Mouse (Mus musculus) embryonic facial prominence, embryonic 11.5 days (tissue): ENCODE results near the gene Ccng1. TPM values are rescaled to one million over a fixed set of nuclear protein-coding genes. Genes with fewer than 3 reads are reported as not detected.

ENCODE experiments used
- ATAC-seq: fragments of 200-750 bp; cut with Nextera tagmentation; replicated peaks from 2 replicates; pipeline ENCODE4 v1.8.0; 2017; ENCODE audit warnings: low read depth; ENCODE audit not compliant: insufficient number of reproducible peaks, low FRiP score, low TSS enrichment
- DNase-seq: peaks from one replicate; pipeline ENCODE4 v3.0.0-alpha.2; 2015; ENCODE audit warnings: low spot score
- H3K27ac ChIP-seq: fragments of 300-500 bp; sonication (generic); replicated peaks from 2 replicates; pipeline ENCODE4 v1.5.1; 2014; ENCODE audit warnings: mild to moderate bottlenecking, low read depth, low read length, control low read depth
- H3K27me3 ChIP-seq: fragments of 300-500 bp; sonication (generic); 2 replicates; pipeline ENCODE4 v1.6.1; 2014; ENCODE audit warnings: mild to moderate bottlenecking, low read length, moderate library complexity, mixed read lengths; ENCODE audit not compliant: control insufficient read depth, insufficient read depth
- H3K36me3 ChIP-seq: fragments of 300-500 bp; sonication (generic); replicated peaks from 2 replicates; pipeline ENCODE4 v1.6.1; 2014; ENCODE audit warnings: low read depth, mild to moderate bottlenecking, low read length, moderate library complexity, mixed read lengths; ENCODE audit not compliant: control insufficient read depth, insufficient read depth
- H3K4me1 ChIP-seq: fragments of 300-500 bp; sonication (generic); 2 replicates; pipeline ENCODE4 v1.6.1; 2014; ENCODE audit warnings: low read length, mixed read lengths; ENCODE audit not compliant: control insufficient read depth, insufficient read depth
- H3K4me2 ChIP-seq: fragments of 300-500 bp; sonication (generic); 2 replicates; pipeline ENCODE4 v1.6.1; 2014; ENCODE audit warnings: low read depth, mild to moderate bottlenecking, control low read depth, low read length, moderate library complexity
- H3K4me3 ChIP-seq: fragments of 300-500 bp; sonication (generic); 2 replicates; pipeline ENCODE4 v1.5.1; 2014; ENCODE audit warnings: low read depth, low read length, control low read depth
- H3K9ac ChIP-seq: fragments of 300-500 bp; sonication (generic); replicated peaks from 2 replicates; pipeline ENCODE4 v1.6.1; 2014; ENCODE audit warnings: mild to moderate bottlenecking, control low read depth, low read length
- H3K9me3 ChIP-seq: fragments of 300-500 bp; sonication (generic); replicated peaks from 2 replicates; pipeline ENCODE4 v1.6.1; 2016; ENCODE audit warnings: mild to moderate bottlenecking, low read length, inconsistent platforms, mixed read lengths; ENCODE audit not compliant: control insufficient read depth
- WGBS: fragments of 180-500 bp; shearing (Covaris S2); extraction: QIAGEN DNeasy Blood & Tissue Kit; methylation state at CpG from one replicate; pipeline ENCODE4 v1.1.7; 2014; 5-methylcytosine and 5-hydroxymethylcytosine counted together
- polyA plus RNA-seq: library from polyadenylated mRNA; unstranded; fragments of >200 nt; fragmentation: Nextera tagmentation; extraction: Ambion mirVana; gene quantifications from 2 replicates; pipeline ENCODE4 v1.2.1, GENCODE M21; 2014

Ccng1 gene
- polyA plus RNA-seq, result 45.5 and 47.0 TPM in 2 replicates

- H3K9me3 ChIP-seq, result no peaks in the 10 kb centered on the region
- DNase-seq (peak; percentile 94), ATAC-seq (peak; percentile 98)
- no peak within 1 kb of the TSS for H3K27ac ChIP-seq
- peak within 1 kb of the TSS; percentile 73 for H3K4me3 ChIP-seq
- 1% methylated on average over 25 of the region's 25 CpGs for WGBS
- peak within 1 kb of the TSS; percentile 85 for H3K4me2 ChIP-seq
- H3K27me3 ChIP-seq, result no peaks in the 10 kb centered on the region
- no peaks in the 10 kb centered on the region for H3K4me1 ChIP-seq
- no peaks in the 10 kb centered on the region for H3K36me3 ChIP-seq
- H3K9ac ChIP-seq, result peak within 1 kb of the TSS; percentile 77
Observed at GRCm38 (mm10) chr11:40755109-40755627, at the start of gene Ccng1. TSS of gene Ccng1 (minus strand) at chr11:40755311.

- no peaks in the 10 kb centered on the region for H3K27me3 ChIP-seq
- H3K27ac ChIP-seq, result no peak overlapping the region
- no peak overlapping the region for H3K4me2 ChIP-seq
- H3K4me3 ChIP-seq, result no peak overlapping the region
- no peaks in the 10 kb centered on the region for H3K36me3 ChIP-seq
- no peaks in the 10 kb centered on the region for H3K4me1 ChIP-seq
- WGBS, result 74% methylated on average over 5 of the region's 5 CpGs
- H3K9ac ChIP-seq, result no peak overlapping the region
- ATAC-seq, result no peak
- no peaks in the 10 kb centered on the region for H3K9me3 ChIP-seq
- DNase-seq, result no peak
Observed at GRCm38 (mm10) chr11:40790307-40790706, 35.2 kb upstream of the Ccng1 start.

DNA sequence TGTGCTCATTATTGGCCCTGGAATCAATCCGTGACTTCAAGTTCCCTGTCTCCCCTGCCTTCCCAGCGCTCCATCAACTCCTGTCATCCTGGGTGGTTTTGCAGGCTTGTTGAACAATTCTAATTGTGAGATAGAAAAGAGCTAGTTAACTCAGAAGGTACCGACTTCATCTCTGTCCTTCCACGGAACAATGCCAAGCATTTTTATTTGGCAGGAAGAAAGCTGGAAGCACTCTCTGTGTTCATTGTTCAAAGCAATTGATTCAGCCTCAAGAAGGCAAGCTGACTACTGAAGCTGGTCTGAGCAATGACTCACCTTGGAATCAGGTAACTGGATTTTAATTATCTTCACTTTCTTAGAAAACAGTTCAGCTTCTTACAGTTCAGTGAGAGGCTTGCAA, 34.6 kb upstream of the Ccng1 start:
- Histone ChIP-seq H3K4me2 (no peak overlapping the region), H3K4me1 (no peaks in the 10 kb centered on the region), H3K9ac (no peak overlapping the region), H3K27me3 (no peaks in the 10 kb centered on the region), H3K9me3 (no peaks in the 10 kb centered on the region), H3K4me3 (no peak overlapping the region), H3K36me3 (no peaks in the 10 kb centered on the region), H3K27ac (no peak overlapping the region)
- ATAC-seq (no peak), DNase-seq (no peak)
- WGBS, result 75% methylated on average over 4 of the region's 4 CpGs

GRCm38 (mm10) chr11:40786900-40787299, 31.8 kb upstream of the Ccng1 start:
- Histone ChIP-seq H3K4me1 (no peaks in the 10 kb centered on the region), H3K4me3 (no peak overlapping the region), H3K9ac (no peak overlapping the region), H3K9me3 (no peaks in the 10 kb centered on the region), H3K27ac (no peak overlapping the region), H3K27me3 (no peaks in the 10 kb centered on the region), H3K4me2 (no peak overlapping the region), H3K36me3 (no peaks in the 10 kb centered on the region)
- WGBS, result 88% methylated on average over 2 of the region's 2 CpGs
- no peak for ATAC-seq
- no peak for DNase-seq

DNA sequence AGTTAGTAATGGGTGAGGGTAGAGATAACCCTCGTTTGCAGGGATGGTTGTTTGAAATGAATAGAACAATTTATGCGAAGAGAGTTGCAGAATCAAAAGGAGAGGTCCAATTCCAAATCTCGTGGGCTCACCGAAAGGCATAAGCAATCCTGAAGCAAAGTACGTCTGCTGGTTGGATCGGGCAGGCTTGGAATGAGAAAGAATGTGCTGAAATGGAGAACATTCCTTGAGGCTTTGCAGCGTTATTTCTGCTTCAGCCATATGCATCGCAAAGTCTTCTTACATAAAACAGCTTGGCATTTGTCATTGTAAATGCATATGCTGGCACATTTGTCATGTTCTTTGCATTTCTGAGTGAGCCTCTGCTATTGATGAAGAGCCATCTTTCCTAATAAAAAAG, 29.2 kb upstream of the Ccng1 start:
- Histone ChIP-seq H3K36me3 (no peaks in the 10 kb centered on the region), H3K27me3 (no peaks in the 10 kb centered on the region), H3K9me3 (no peaks in the 10 kb centered on the region), H3K4me2 (no peak overlapping the region), H3K27ac (no peak overlapping the region), H3K9ac (no peak overlapping the region), H3K4me1 (no peaks in the 10 kb centered on the region), H3K4me3 (no peak overlapping the region)
- WGBS, result 79% methylated on average over 8 of the region's 8 CpGs
- DNase-seq (no peak), ATAC-seq (no peak)

- no peak for DNase-seq
- Histone ChIP-seq H3K27me3 (no peaks in the 10 kb centered on the region), H3K4me3 (no peak overlapping the region), H3K36me3 (no peaks in the 10 kb centered on the region), H3K4me2 (no peak overlapping the region), H3K9ac (no peak overlapping the region), H3K4me1 (no peaks in the 10 kb centered on the region), H3K9me3 (no peaks in the 10 kb centered on the region), H3K27ac (no peak overlapping the region)
- 81% methylated on average over 1 of the region's 1 CpGs for WGBS
- ATAC-seq, result no peak
Observed at GRCm38 (mm10) chr11:40783346-40783745, 28.2 kb upstream of the Ccng1 start.

DNA sequence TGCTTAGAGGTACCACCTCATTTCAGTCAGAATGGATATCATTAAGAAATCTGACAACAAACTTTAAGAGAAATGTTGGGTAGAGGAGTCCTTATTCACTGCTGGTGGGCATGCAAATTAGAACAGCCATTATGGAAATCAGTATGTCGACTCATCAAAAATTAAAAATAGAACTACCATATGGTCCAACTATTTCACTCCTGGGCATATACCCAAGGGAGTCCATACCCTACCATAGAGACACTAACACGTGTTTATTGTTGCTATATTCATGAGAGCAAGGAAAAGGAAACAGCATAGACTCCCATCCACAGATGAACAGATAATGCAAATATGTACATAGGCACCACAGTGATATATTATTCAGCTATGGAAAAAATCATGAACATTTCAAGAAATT, 26.7 kb upstream of the Ccng1 start:
- Histone ChIP-seq H3K36me3 (no peaks in the 10 kb centered on the region), H3K9me3 (no peaks in the 10 kb centered on the region), H3K4me1 (no peaks in the 10 kb centered on the region), H3K27me3 (no peaks in the 10 kb centered on the region), H3K4me2 (no peak overlapping the region), H3K4me3 (no peak overlapping the region), H3K27ac (no peak overlapping the region), H3K9ac (no peak overlapping the region)
- 66% methylated on average over 2 of the region's 2 CpGs for WGBS
- no peak for DNase-seq
- ATAC-seq, result no peak

DNA sequence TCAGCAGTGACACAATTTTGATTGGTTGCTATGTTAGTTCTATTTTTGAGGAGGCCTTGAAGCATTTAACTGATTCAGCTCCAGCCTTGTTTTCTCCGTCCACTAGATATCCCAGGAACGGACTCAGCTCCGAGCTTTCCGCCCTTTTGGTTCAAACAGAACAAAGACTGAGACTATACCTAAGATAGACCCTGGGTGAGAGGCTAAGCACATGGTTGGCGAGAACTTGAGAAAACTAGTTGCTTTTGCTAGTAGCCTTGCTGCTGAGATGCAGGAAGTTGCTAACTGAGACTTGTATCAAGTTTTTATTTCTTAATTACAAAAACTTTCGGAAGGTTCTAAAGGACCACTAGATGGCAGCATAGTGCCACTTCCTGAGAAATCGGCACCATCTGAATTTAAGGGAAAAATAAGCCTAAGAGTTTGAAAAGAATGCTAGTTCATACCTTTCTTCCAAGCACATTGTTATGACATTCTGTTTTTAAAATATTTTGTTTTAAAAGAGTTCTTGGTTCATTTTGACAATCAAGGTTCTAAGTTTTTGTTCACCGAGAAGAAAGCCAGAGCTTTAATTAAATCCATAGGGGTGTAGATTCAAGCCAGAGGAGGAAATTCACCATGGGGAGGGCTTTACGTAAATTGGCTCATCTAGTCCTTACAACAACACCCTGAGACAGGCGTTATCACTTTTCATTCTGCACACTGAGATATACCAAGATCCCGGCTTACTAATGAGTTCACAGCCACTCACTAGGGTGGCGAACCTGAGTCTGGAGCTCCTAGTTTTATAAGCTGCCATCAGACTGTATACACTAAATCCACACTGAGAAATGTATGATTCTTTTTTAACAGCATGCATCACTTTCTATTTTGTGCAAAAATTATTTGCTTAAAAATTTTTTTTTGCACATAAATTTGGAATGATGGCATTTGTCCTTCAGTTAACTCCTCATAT, 20.5 kb upstream of the Ccng1 start:
- no peaks in the 10 kb centered on the region for H3K9me3 ChIP-seq
- H3K9ac ChIP-seq, result no peak overlapping the region
- H3K4me1 ChIP-seq, result no peaks in the 10 kb centered on the region
- no peak overlapping the region for H3K4me2 ChIP-seq
- no peak overlapping the region for H3K27ac ChIP-seq
- H3K27me3 ChIP-seq, result no peaks in the 10 kb centered on the region
- WGBS, result 49% methylated on average over 12 of the region's 12 CpGs
- H3K36me3 ChIP-seq, result no peaks in the 10 kb centered on the region
- ATAC-seq, result no peak
- H3K4me3 ChIP-seq, result no peak overlapping the region
- DNase-seq, result peak; percentile 82
